Mouse (Mus musculus): ENCODE data around the gene Tacstd2. TPM values are rescaled to one million over a fixed set of nuclear protein-coding genes. Genes with fewer than 3 reads are reported as not detected.
A peak's percentile ranks its signal among the peaks of the same experiment; 100 is the strongest.
"Not testable (repeated sequence)": the region's sequence is repeated elsewhere in the genome, so short reads cannot be mapped to it uniquely, and the experiment has no call there.

Gene Tacstd2
- polyA plus RNA-seq, 1 experiment from 2014 or later = 89.1 TPM

- Histone ChIP-seq H3K9me3 (ENCODE audit: low read length) (no peaks in the 10 kb centered on the region), H3K4me3 (ENCODE audit: low read depth, low read length) (peak overlapping the region; percentile 39), H3K4me2 (replicated peaks; ENCODE audit: low read depth, low read length) (peak overlapping the region; percentile 59), H3K27me3 (replicated peaks; ENCODE audit: insufficient read depth, low read length) (peaks cover 6% of the 10 kb centered on the region; the same call in 1 of the 2 replicates), H3K4me1 (ENCODE audit: insufficient read depth, low read depth, low read length) (no peaks in the 10 kb centered on the region), H3K36me3 (ENCODE audit: insufficient read depth, low read length) (no peaks in the 10 kb centered on the region), H3K27ac (ENCODE audit: low read length) (peak overlapping the region; percentile 82), H3K9ac (replicated peaks; ENCODE audit: low read depth) (no peak overlapping the region)
- peak; percentile 90 for DNase-seq (ENCODE audit: low spot score)
- TF ChIP-seq CTCF (IDR thresholded peaks at IDR 0.05) (no peak), EP300 (IDR thresholded peaks at IDR 0.05) (peak; percentile 39; the same call in 1 of the 2 replicates)
- ATAC-seq = peak; percentile 85
- WGBS = 5% methylated on average over 29 of the region's 29 CpGs
These were observed 2.7 kb downstream of the Tacstd2 start for GRCm38 (mm10) chr6:67532665-67533440.

- DNase-seq (ENCODE audit: low spot score) (peak; percentile 40), ATAC-seq (no peak)
- 0 out of 2 replicates have a peak overlapping the region, but pooled peaks have one; percentile 11 for H3K4me2 ChIP-seq (replicated peaks; ENCODE audit: low read depth, low read length)
- WGBS = 38% methylated on average over 7 of the region's 7 CpGs
- H3K9me3 ChIP-seq (ENCODE audit: low read length) = no peaks in the 10 kb centered on the region
- H3K4me3 ChIP-seq (ENCODE audit: low read depth, low read length) = no peak overlapping the region
- peaks cover 6% of the 10 kb centered on the region; the same call in 1 of the 2 replicates for H3K27me3 ChIP-seq (replicated peaks; ENCODE audit: insufficient read depth, low read length)
- no peak overlapping the region for H3K9ac ChIP-seq (replicated peaks; ENCODE audit: low read depth)
- no peaks in the 10 kb centered on the region for H3K36me3 ChIP-seq (ENCODE audit: insufficient read depth, low read length)
- peak overlapping the region; percentile 72 for H3K27ac ChIP-seq (ENCODE audit: low read length)
- H3K4me1 ChIP-seq (ENCODE audit: insufficient read depth, low read depth, low read length) = no peaks in the 10 kb centered on the region
- TF ChIP-seq EP300 (IDR thresholded peaks at IDR 0.05) (no peak), CTCF (IDR thresholded peaks at IDR 0.05) (peak; percentile 18)
These were observed 3.8 kb downstream of the Tacstd2 start for GRCm38 (mm10) chr6:67531822-67532162.

- WGBS = 44% methylated on average over 9 of the region's 9 CpGs
- peak; percentile 16; the same call in 1 of the 2 replicates for ATAC-seq
- peak; percentile 80 for DNase-seq (ENCODE audit: low spot score)
These were observed 4.4 kb downstream of the Tacstd2 start for GRCm38 (mm10) chr6:67530992-67531821.

GRCm38 (mm10) chr6:67526356-67526755 lies 9.2 kb downstream of the Tacstd2 start:
- Histone ChIP-seq H3K9me3 (ENCODE audit: low read length) (no peaks in the 10 kb centered on the region), H3K4me3 (ENCODE audit: low read depth, low read length) (no peak overlapping the region), H3K9ac (replicated peaks; ENCODE audit: low read depth) (no peak overlapping the region), H3K27ac (ENCODE audit: low read length) (no peak overlapping the region), H3K36me3 (ENCODE audit: insufficient read depth, low read length) (no peaks in the 10 kb centered on the region), H3K27me3 (replicated peaks; ENCODE audit: insufficient read depth, low read length) (no peaks in the 10 kb centered on the region), H3K4me2 (replicated peaks; ENCODE audit: low read depth, low read length) (no peak overlapping the region), H3K4me1 (ENCODE audit: insufficient read depth, low read depth, low read length) (no peaks in the 10 kb centered on the region)
- DNase-seq (ENCODE audit: low spot score) = no peak
- TF ChIP-seq CTCF (IDR thresholded peaks at IDR 0.05) (no peak), EP300 (IDR thresholded peaks at IDR 0.05) (no peak)
- no peak for ATAC-seq
- WGBS = 81% methylated on average over 5 of the region's 5 CpGs

More at GRCm38 (mm10) chr6:67530992-67531821, 4.4 kb downstream of the Tacstd2 start:
- Histone ChIP-seq H3K9ac (replicated peaks; ENCODE audit: low read depth) (no peak overlapping the region), H3K9me3 (ENCODE audit: low read length) (no peaks in the 10 kb centered on the region), H3K27ac (ENCODE audit: low read length) (peak overlapping the region; percentile 72), H3K27me3 (replicated peaks; ENCODE audit: insufficient read depth, low read length) (peaks cover 6% of the 10 kb centered on the region; the same call in 1 of the 2 replicates), H3K4me2 (replicated peaks; ENCODE audit: low read depth, low read length) (0 out of 2 replicates have a peak overlapping the region, but pooled peaks have one; percentile 11), H3K36me3 (ENCODE audit: insufficient read depth, low read length) (no peaks in the 10 kb centered on the region), H3K4me1 (ENCODE audit: insufficient read depth, low read depth, low read length) (no peaks in the 10 kb centered on the region), H3K4me3 (ENCODE audit: low read depth, low read length) (no peak overlapping the region)
- TF ChIP-seq CTCF (IDR thresholded peaks at IDR 0.05) = peak; percentile 42; the same call in 1 of the 2 replicates
- peak; percentile 44 for TF ChIP-seq EP300 (IDR thresholded peaks at IDR 0.05)

GRCm38 (mm10) chr6:67510752-67511151 lies 24.8 kb downstream of the Tacstd2 start:
- Histone ChIP-seq H3K36me3 (ENCODE audit: insufficient read depth, low read length) (no peaks in the 10 kb centered on the region), H3K9ac (replicated peaks; ENCODE audit: low read depth) (no peak overlapping the region), H3K4me3 (ENCODE audit: low read depth, low read length) (no peak overlapping the region), H3K4me2 (replicated peaks; ENCODE audit: low read depth, low read length) (no peak overlapping the region), H3K27ac (ENCODE audit: low read length) (no peak overlapping the region), H3K9me3 (ENCODE audit: low read length) (no peaks in the 10 kb centered on the region), H3K4me1 (ENCODE audit: insufficient read depth, low read depth, low read length) (no peaks in the 10 kb centered on the region), H3K27me3 (replicated peaks; ENCODE audit: insufficient read depth, low read length) (no peaks in the 10 kb centered on the region)
- no peak for TF ChIP-seq EP300 (IDR thresholded peaks at IDR 0.05)
- peak; percentile 75 for TF ChIP-seq CTCF (IDR thresholded peaks at IDR 0.05)
- DNase-seq (ENCODE audit: low spot score) (peak; percentile 35), ATAC-seq (no peak; the same call in 1 of the 2 replicates)

- H3K27me3 ChIP-seq (replicated peaks; ENCODE audit: insufficient read depth, low read length); H3K4me3 ChIP-seq (ENCODE audit: low read depth, low read length); DNase-seq (ENCODE audit: low spot score); H3K4me1 ChIP-seq (ENCODE audit: insufficient read depth, low read depth, low read length); H3K4me2 ChIP-seq (replicated peaks; ENCODE audit: low read depth, low read length); H3K9me3 ChIP-seq (ENCODE audit: low read length); H3K36me3 ChIP-seq (ENCODE audit: insufficient read depth, low read length); H3K9ac ChIP-seq (replicated peaks; ENCODE audit: low read depth); H3K27ac ChIP-seq (ENCODE audit: low read length); ATAC-seq: not testable (repeated sequence)
- 89% methylated on average over 2 of the region's 6 CpGs for WGBS
These were observed 33.7 kb downstream of the Tacstd2 start for GRCm38 (mm10) chr6:67501938-67502337.
